Mouse (Mus musculus): Measurements from ENCODE around the gene Armc8.

GRCm38 (mm10) chr9:99430806-99431205 lies 137.9 kb downstream of the Armc8 start:
- TF ChIP-seq CTCF (IDR thresholded peaks at IDR 0.05; ENCODE audit: insufficient read depth, low read length) (no peak), POLR2A (IDR thresholded peaks at IDR 0.05; ENCODE audit: borderline replicate concordance, extremely low read depth, low read depth, low read length) (no peak)
